In genomic region chr1:77592248-77592647, GRCm38 (mm10) we compare ENCODE assay signal across 21 mouse cellular contexts.
DNase-seq lines count a peak whose midpoint lies in the region; ATAC-seq lines count a peak whose summit lies in the region.
"Had no signal": no experiment of that assay in that cellular context is flagged by ENCODE, and none has a peak within 500 bp of the region (broad histone marks: within the 10 kb centered on the region; RNA-seq: fewer than 3 reads in every experiment).

No protein-coding gene starts in this region.

- peak; percentile 28 to 57 for DNase-seq in cerebellum, postnatal 10 days
- no peak for DNase-seq in cerebellum, adult 11 months
- DNase-seq in hindbrain, embryonic 11.5 days (ENCODE audit: low spot score): no peak
- DNase-seq in right cerebral cortex, postnatal 4 days: peak; percentile 21
- no peak for DNase-seq in right cerebral cortex, postnatal 25 days
- DNase-seq in adrenal gland, postnatal 25 days: no peak
- DNase-seq: adrenal gland, postnatal 10 days; B cell, adult 2 months; cerebellum, adult 8-10 months; cerebellum, postnatal 36 days; gastrocnemius, postnatal 10 days; heart, adult 18-20 months; heart, postnatal 10 days; heart, postnatal 4 days had no signal

- no peaks in the 10 kb centered on the region for H3K9me3 ChIP-seq in hindbrain, embryonic 12.5 days (replicated peaks)
- no peaks in the 10 kb centered on the region for H3K9me3 ChIP-seq in hindbrain, embryonic 11.5 days (ENCODE audit: control insufficient read depth, low read length)
- H3K9me3 ChIP-seq: embryonic facial prominence, embryonic 13.5 days; heart, embryonic 10.5 days; intestine, embryonic 15.5 days had no signal

- no peak overlapping the region for H3K9ac ChIP-seq in hindbrain, embryonic 12.5 days
- H3K9ac ChIP-seq in hindbrain, embryonic 11.5 days (ENCODE audit: low read depth, low read length): no peak overlapping the region
- H3K9ac ChIP-seq: embryonic facial prominence, embryonic 13.5 days; hindbrain, embryonic 14.5 days; intestine, embryonic 15.5 days had no signal

- H3K4me2 ChIP-seq in hindbrain, embryonic 12.5 days (replicated peaks): no peak overlapping the region
- no peak overlapping the region for H3K4me2 ChIP-seq in hindbrain, embryonic 11.5 days (replicated peaks; ENCODE audit: low read depth, low read length)
- H3K4me2 ChIP-seq: embryonic facial prominence, embryonic 13.5 days; hindbrain, embryonic 14.5 days; intestine, embryonic 15.5 days had no signal

- H3K36me3 ChIP-seq in hindbrain, embryonic 12.5 days: no peaks in the 10 kb centered on the region
- H3K36me3 ChIP-seq in hindbrain, embryonic 11.5 days (ENCODE audit: control insufficient read depth, insufficient read depth, low read length): no peaks in the 10 kb centered on the region
- H3K36me3 ChIP-seq: embryonic facial prominence, embryonic 13.5 days; G1E; heart, embryonic 10.5 days; intestine, embryonic 15.5 days had no signal

- H3K27ac ChIP-seq in hindbrain, embryonic 12.5 days: no peak overlapping the region
- H3K27ac ChIP-seq in hindbrain, embryonic 11.5 days (ENCODE audit: low read depth, low read length): no peak overlapping the region
- H3K27ac ChIP-seq: embryonic facial prominence, embryonic 13.5 days; heart, embryonic 10.5 days; hindbrain, embryonic 14.5 days; intestine, embryonic 15.5 days had no signal

- peaks cover 5% of the 10 kb centered on the region for H3K4me1 ChIP-seq in hindbrain, embryonic 12.5 days
- H3K4me1 ChIP-seq in hindbrain, embryonic 11.5 days (replicated peaks; ENCODE audit: control insufficient read depth, insufficient read depth, low read length): no peaks in the 10 kb centered on the region
- H3K4me1 ChIP-seq: embryonic facial prominence, embryonic 13.5 days; heart, embryonic 10.5 days; intestine, embryonic 15.5 days had no signal

- H3K27me3 ChIP-seq in hindbrain, embryonic 12.5 days: no peaks in the 10 kb centered on the region
- H3K27me3 ChIP-seq in hindbrain, embryonic 11.5 days (ENCODE audit: control insufficient read depth, insufficient read depth, low read length): no peaks in the 10 kb centered on the region
- H3K27me3 ChIP-seq: embryonic facial prominence, embryonic 13.5 days; intestine, embryonic 15.5 days had no signal

- ATAC-seq in hindbrain, embryonic 12.5 days (ENCODE audit: low FRiP score): peak; percentile 40; the same call in 1 of the 2 replicates
- ATAC-seq in hindbrain, embryonic 11.5 days (ENCODE audit: low FRiP score): no peak
- ATAC-seq: CD4-positive, CD25-positive, alpha-beta regulatory T cell, adult 4 months; intestine, embryonic 15.5 days had no signal

- 55% methylated on average over 7 of the region's 7 CpGs for WGBS in hindbrain, embryonic 12.5 days
- WGBS in hindbrain, embryonic 11.5 days: 68% methylated on average over 7 of the region's 7 CpGs

- H3K4me3 ChIP-seq in hindbrain, embryonic 12.5 days: no peak overlapping the region
- no peak overlapping the region for H3K4me3 ChIP-seq in hindbrain, embryonic 11.5 days (ENCODE audit: low read depth, low read length)
- H3K4me3 ChIP-seq: embryonic facial prominence, embryonic 13.5 days; heart, embryonic 10.5 days; intestine, embryonic 15.5 days had no signal

Comparison
In these comparisons a context has a peak if more than half of its experiments do, and no peak if none do; other contexts are left out.
1. DNase-seq: peak in cerebellum, postnatal 10 days (2 of 2) and right cerebral cortex, postnatal 4 days (single experiment); none in cerebellum, adult 11 months (single experiment), hindbrain, embryonic 11.5 days (single experiment), right cerebral cortex, postnatal 25 days (single experiment) and adrenal gland, postnatal 25 days (single experiment).